Mouse (Mus musculus): ENCODE measurements around the gene Hs3st3a1. TPM values are rescaled to one million over a fixed set of nuclear protein-coding genes. Genes with fewer than 3 reads are reported as not detected.

The Hs3st3a1 gene
- polyA plus RNA-seq (2015; fragmentation: Nextera tagmentation; extraction: Ambion mirVana) = 0.11 and 0.31 TPM in 2 replicates

GRCm38 (mm10) chr11:64434611-64435545, at the start of gene Hs3st3a1:
TSS of gene Hs3st3a1 (plus strand) at chr11:64435332.
- Histone ChIP-seq H3K27ac (replicated peaks) (no peak within 1 kb of the TSS), H3K36me3 (no peaks in the 10 kb centered on the region), H3K4me1 (peaks cover 19% of the 10 kb centered on the region), H3K4me3 (peak within 1 kb of the TSS; percentile 51), H3K27me3 (peaks cover 47% of the 10 kb centered on the region), H3K9ac (replicated peaks) (peak within 1 kb of the TSS; percentile 46), H3K9me3 (no peaks in the 10 kb centered on the region), H3K4me2 (replicated peaks) (peak within 1 kb of the TSS; percentile 97)
- ATAC-seq (replicated peaks) = peak; percentile 68
- WGBS = under 1% methylated on average over 30 of the region's 36 CpGs

- Histone ChIP-seq H3K36me3 (no peaks in the 10 kb centered on the region), H3K9me3 (no peaks in the 10 kb centered on the region), H3K27me3 (no peaks in the 10 kb centered on the region), H3K4me1 (no peaks in the 10 kb centered on the region), H3K4me2 (replicated peaks) (no peak overlapping the region), H3K27ac (replicated peaks) (no peak overlapping the region), H3K9ac (replicated peaks) (no peak overlapping the region), H3K4me3 (no peak overlapping the region)
- 86% methylated on average over 4 of the region's 4 CpGs for WGBS
- ATAC-seq (replicated peaks) = no peak
These were observed 48.8 kb upstream of the Hs3st3a1 start for GRCm38 (mm10) chr11:64386333-64386732.

GRCm38 (mm10) chr11:64396331-64396881, 38.7 kb upstream of the Hs3st3a1 start:
- H3K4me1 ChIP-seq = peaks cover 22% of the 10 kb centered on the region
- H3K9ac ChIP-seq (replicated peaks) = 0 out of 2 replicates have a peak overlapping the region, but pooled peaks have one; percentile 3
- ATAC-seq (replicated peaks) = peak; percentile 93
- H3K27me3 ChIP-seq = no peaks in the 10 kb centered on the region
- H3K27ac ChIP-seq (replicated peaks) = peak overlapping the region; percentile 44
- WGBS = 6% methylated on average over 7 of the region's 7 CpGs
- peak overlapping the region; percentile 34 for H3K4me2 ChIP-seq (replicated peaks)
- H3K9me3 ChIP-seq = no peaks in the 10 kb centered on the region
- H3K4me3 ChIP-seq = peak overlapping the region; percentile 19
- H3K36me3 ChIP-seq = no peaks in the 10 kb centered on the region

DNA sequence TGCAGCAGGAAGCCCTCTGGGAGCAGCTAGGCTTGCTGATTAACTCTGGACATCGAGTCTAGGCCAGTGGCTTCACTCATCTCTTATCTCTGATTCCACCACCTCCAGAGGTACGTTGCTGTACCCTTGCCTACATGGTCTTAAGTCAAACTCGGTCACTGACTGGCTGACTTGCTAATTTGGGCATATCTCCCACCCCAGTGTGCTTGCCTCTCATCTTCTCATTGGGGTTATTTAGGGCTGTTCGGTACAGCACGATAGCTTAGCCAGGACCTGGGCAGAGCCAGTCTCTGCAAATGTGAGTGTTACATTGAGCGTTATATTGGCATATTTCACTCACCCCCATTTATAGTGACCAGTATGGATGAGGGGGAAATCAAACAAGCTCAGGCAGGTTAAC, 38.2 kb upstream of the Hs3st3a1 start:
- Histone ChIP-seq H3K4me2 (replicated peaks) (peak overlapping the region; percentile 34), H3K36me3 (no peaks in the 10 kb centered on the region), H3K4me1 (peaks cover 22% of the 10 kb centered on the region), H3K27ac (replicated peaks) (peak overlapping the region; percentile 44), H3K9ac (replicated peaks) (0 out of 2 replicates have a peak overlapping the region, but pooled peaks have one; percentile 3), H3K9me3 (no peaks in the 10 kb centered on the region), H3K27me3 (no peaks in the 10 kb centered on the region), H3K4me3 (no peak overlapping the region)
- 55% methylated on average over 6 of the region's 6 CpGs for WGBS
- ATAC-seq (replicated peaks) = 0 out of 2 replicates have a peak, but pooled peaks have one; percentile 14

DNA sequence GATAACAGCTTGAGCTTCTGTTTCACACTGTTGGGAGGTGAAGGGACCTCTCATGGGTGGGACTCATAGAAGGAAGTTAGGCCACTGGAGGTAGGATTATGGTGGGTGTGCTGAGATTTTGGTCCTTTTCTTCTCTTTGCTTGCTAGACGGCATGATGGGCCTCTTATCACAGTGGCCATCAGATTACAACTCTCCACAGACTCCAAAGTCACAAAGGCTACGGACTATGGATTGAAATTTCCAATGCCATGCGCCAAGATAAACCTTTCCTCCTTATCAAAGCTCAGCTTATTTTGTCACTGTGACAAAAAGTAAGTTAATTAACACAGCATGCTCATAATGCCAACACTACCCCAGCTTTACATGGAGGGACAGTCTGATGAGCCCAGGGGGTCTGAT, 37.5 kb upstream of the Hs3st3a1 start:
- Histone ChIP-seq H3K36me3 (no peaks in the 10 kb centered on the region), H3K27ac (replicated peaks) (no peak overlapping the region), H3K9me3 (no peaks in the 10 kb centered on the region), H3K27me3 (no peaks in the 10 kb centered on the region), H3K4me1 (peaks cover 22% of the 10 kb centered on the region), H3K4me2 (replicated peaks) (no peak overlapping the region), H3K4me3 (no peak overlapping the region), H3K9ac (replicated peaks) (no peak overlapping the region)
- ATAC-seq (replicated peaks) = no peak
- WGBS = 90% methylated on average over 3 of the region's 3 CpGs

GRCm38 (mm10) chr11:64400534-64401093, 34.5 kb upstream of the Hs3st3a1 start:
- no peak overlapping the region for H3K4me2 ChIP-seq (replicated peaks)
- 11% methylated on average over 6 of the region's 6 CpGs for WGBS
- H3K9ac ChIP-seq (replicated peaks) = no peak overlapping the region
- ATAC-seq (replicated peaks) = peak; percentile 50
- no peaks in the 10 kb centered on the region for H3K9me3 ChIP-seq
- peaks cover 15% of the 10 kb centered on the region for H3K4me1 ChIP-seq
- no peak overlapping the region for H3K4me3 ChIP-seq
- H3K36me3 ChIP-seq = no peaks in the 10 kb centered on the region
- H3K27ac ChIP-seq (replicated peaks) = no peak overlapping the region
- no peaks in the 10 kb centered on the region for H3K27me3 ChIP-seq

DNA sequence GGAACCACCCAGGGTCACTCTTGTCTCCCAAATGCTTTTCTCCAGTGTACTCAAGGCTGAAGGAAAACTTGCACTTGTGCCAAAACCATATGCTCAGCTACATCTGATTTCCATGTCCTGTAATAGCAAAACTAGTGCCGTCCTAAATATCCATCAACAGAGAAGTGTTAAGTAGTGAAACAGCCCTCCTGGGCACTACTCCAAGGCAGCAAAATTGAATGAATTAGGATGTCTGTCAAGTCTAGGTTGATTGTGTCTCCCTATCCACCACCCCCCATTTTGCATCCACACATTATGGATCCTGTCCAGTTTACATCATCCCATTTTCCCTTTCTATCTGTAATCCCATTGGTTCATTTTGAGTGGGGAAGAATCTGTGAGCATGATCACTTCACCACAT, 16.2 kb upstream of the Hs3st3a1 start:
- peak; percentile 64; the same call in 1 of the 2 replicates for ATAC-seq (replicated peaks)
- 26% methylated on average over 1 of the region's 1 CpGs for WGBS
- Histone ChIP-seq H3K27me3 (no peaks in the 10 kb centered on the region), H3K4me3 (no peak overlapping the region), H3K27ac (replicated peaks) (no peak overlapping the region), H3K9ac (replicated peaks) (no peak overlapping the region), H3K4me2 (replicated peaks) (no peak overlapping the region), H3K4me1 (peaks cover 5% of the 10 kb centered on the region), H3K9me3 (no peaks in the 10 kb centered on the region), H3K36me3 (no peaks in the 10 kb centered on the region)

DNA sequence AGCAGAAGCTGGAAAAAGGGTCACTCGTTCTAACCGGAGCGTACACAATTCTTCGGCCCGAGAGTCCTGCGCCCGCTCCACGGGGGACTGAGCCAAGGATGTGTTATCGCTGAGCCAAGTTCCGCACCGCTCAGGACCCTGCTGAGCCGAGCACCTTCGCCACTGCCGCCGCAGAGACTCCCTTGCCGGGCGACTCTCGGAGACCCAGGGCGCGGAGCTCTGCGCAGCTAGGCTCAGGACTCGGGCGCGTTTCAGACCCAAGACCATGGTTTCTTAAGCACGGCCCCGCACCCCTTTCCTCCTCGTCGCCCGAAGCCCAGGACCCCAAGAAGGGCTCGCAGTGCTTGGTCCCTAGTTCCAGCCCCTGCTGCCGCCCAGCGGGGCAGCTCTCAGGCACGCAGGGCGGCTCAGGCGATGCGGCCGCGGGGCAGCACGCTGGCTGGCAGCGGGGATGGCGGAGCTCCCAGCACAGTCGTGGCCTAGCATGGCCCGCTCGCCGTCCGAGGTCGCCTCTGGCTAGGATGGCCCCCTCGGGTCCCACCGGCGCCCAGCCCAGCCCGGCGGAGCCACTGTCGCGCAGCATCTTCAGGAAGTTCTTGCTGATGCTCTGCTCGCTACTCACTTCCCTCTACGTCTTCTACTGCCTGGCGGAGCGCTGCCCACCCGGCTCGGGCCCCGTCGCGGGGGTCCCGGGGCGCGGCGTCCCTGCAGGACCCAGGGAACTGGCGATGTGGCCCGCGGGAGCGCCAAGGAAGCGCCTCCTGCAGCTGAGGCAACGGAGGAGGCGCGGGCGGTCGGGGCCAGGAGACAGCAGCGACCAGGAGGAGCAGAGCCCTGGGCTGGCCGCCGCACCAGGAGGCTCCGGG, 647 bp downstream of the Hs3st3a1 start:
- no peak overlapping the region for H3K27ac ChIP-seq (replicated peaks)
- H3K27me3 ChIP-seq = peaks cover 55% of the 10 kb centered on the region
- peak; percentile 68 for ATAC-seq (replicated peaks)
- H3K9ac ChIP-seq (replicated peaks) = peak overlapping the region; percentile 46
- peak overlapping the region; percentile 97 for H3K4me2 ChIP-seq (replicated peaks)
- no peaks in the 10 kb centered on the region for H3K36me3 ChIP-seq
- H3K9me3 ChIP-seq = no peaks in the 10 kb centered on the region
- under 1% methylated on average over 81 of the region's 81 CpGs for WGBS
- peaks cover 19% of the 10 kb centered on the region for H3K4me1 ChIP-seq
- H3K4me3 ChIP-seq = peak overlapping the region; percentile 51

GRCm38 (mm10) chr11:64436412-64436727, 1.2 kb downstream of the Hs3st3a1 start, which contains the start of gene F930015N05Rik:
TSS of gene F930015N05Rik (minus strand) at chr11:64436653.
- under 1% methylated on average over 24 of the region's 24 CpGs for WGBS
- Histone ChIP-seq H3K9me3 (no peaks in the 10 kb centered on the region), H3K4me1 (peaks cover 19% of the 10 kb centered on the region), H3K9ac (replicated peaks) (peak within 1 kb of the TSS; percentile 46), H3K36me3 (no peaks in the 10 kb centered on the region), H3K27ac (replicated peaks) (no peak within 1 kb of the TSS), H3K27me3 (peaks cover 55% of the 10 kb centered on the region), H3K4me2 (replicated peaks) (peak within 1 kb of the TSS; percentile 97), H3K4me3 (peak within 1 kb of the TSS; percentile 51)
- no peak for ATAC-seq (replicated peaks)

DNA sequence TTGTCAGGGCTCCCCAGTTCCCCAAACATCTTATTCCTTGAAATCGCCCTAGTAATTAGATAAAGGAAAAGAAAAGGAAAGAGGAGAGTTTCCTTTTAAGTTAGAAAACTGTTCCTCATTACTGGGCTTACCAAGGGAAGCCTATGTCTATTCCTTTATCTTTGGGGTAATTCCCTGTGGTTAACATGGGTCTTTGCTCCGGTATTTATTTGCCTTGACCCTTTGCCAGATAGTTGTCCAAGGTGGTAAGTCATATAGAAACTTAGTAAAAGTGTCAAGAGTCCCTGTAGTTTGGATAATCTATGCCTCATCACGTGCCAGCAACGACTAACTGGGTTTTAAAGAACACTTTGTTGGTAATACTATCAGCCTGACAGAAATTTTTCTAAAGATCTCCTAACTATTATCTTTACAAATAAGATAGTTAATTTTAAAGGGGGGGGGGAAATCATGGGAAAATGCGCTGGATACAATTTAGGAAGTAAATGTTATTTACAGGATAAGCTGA, 1.7 kb downstream of the Hs3st3a1 start:
- Histone ChIP-seq H3K36me3 (no peaks in the 10 kb centered on the region), H3K27ac (replicated peaks) (no peak overlapping the region), H3K4me3 (peak overlapping the region; percentile 51), H3K9me3 (no peaks in the 10 kb centered on the region), H3K4me2 (replicated peaks) (peak overlapping the region; percentile 97), H3K4me1 (peaks cover 20% of the 10 kb centered on the region), H3K9ac (replicated peaks) (no peak overlapping the region), H3K27me3 (peaks cover 53% of the 10 kb centered on the region)
- ATAC-seq (replicated peaks) = no peak
- 22% methylated on average over 5 of the region's 5 CpGs for WGBS

GRCm38 (mm10) chr11:64437721-64438120, 2.6 kb downstream of the Hs3st3a1 start:
- Histone ChIP-seq H3K27me3 (peaks cover 51% of the 10 kb centered on the region), H3K9ac (replicated peaks) (no peak overlapping the region), H3K4me1 (peaks cover 23% of the 10 kb centered on the region), H3K4me3 (no peak overlapping the region), H3K4me2 (replicated peaks) (no peak overlapping the region), H3K27ac (replicated peaks) (no peak overlapping the region), H3K36me3 (no peaks in the 10 kb centered on the region), H3K9me3 (no peaks in the 10 kb centered on the region)
- no peak for ATAC-seq (replicated peaks)
- 50% methylated on average over 3 of the region's 3 CpGs for WGBS

Measured in forebrain, embryonic 15.5 days (tissue).